Mouse (Mus musculus) CH12.LX (cell line): ENCODE measurements around the gene Stard7.

Experiments used
- CTCF ChIP-seq, 2 experiments: IDR thresholded peaks in 1 of 2; conservative IDR thresholded peaks in 1 of 2; 2 replicates each; pipeline ENCODE4 v1.5.1; 2011 to 2012; ENCODE audit warnings: low read depth in 2 of 2, low read length in 2 of 2, improper control_type of control experiment in 1 of 2, inconsistent platforms in 1 of 2, mild to moderate bottlenecking in 1 of 2, moderate library complexity in 1 of 2
- E2F4 ChIP-seq: IDR thresholded peaks from 2 replicates; pipeline ENCODE4 v1.6.1; 2011; ENCODE audit warnings: low read depth, low read length, improper control_type of control experiment; ENCODE audit not compliant: insufficient replicate concordance
- EP300 ChIP-seq: IDR thresholded peaks from 2 replicates; pipeline ENCODE4 v1.6.1; 2011; ENCODE audit warnings: low read length, improper control_type of control experiment
- MAX ChIP-seq: IDR thresholded peaks from 2 replicates; pipeline ENCODE4 v1.6.1; 2011; ENCODE audit warnings: low read length, improper control_type of control experiment
- POLR2A ChIP-seq: IDR thresholded peaks from 2 replicates; pipeline ENCODE4 v1.6.1; 2011; ENCODE audit warnings: low read depth, mild to moderate bottlenecking, improper control_type of control experiment, low read length
- SIN3A ChIP-seq: IDR thresholded peaks from 2 replicates; pipeline ENCODE4 v1.6.1; 2012; ENCODE audit warnings: low read length, improper control_type of control experiment, inconsistent platforms
- SMC3 ChIP-seq: IDR thresholded peaks from 2 replicates; pipeline ENCODE4 v1.6.1; 2011; ENCODE audit warnings: low read depth, low read length, improper control_type of control experiment
- USF1 ChIP-seq: IDR thresholded peaks from 2 replicates; pipeline ENCODE4 v1.6.1; 2014; ENCODE audit warnings: low read depth, mild to moderate bottlenecking, inconsistent platforms, low read length, improper control_type of control experiment

GRCm38 (mm10) chr2:127278162-127278561 lies 8.1 kb downstream of the Stard7 start:
- TF ChIP-seq CTCF (conservative IDR thresholded peaks at IDR 0.05 in 1 of 2, IDR thresholded peaks at IDR 0.05 in 1 of 2; ENCODE audit: low read depth in 2 of 2, low read length in 2 of 2) (no peak), POLR2A (no peak), SIN3A (no peak), USF1 (no peak), SMC3 (no peak), EP300 (no peak), MAX (no peak), E2F4 (no peak)
